Mouse (Mus musculus) retina, postnatal 1 day (tissue): ENCODE results near the gene Asrgl1.
"Not testable (repeated sequence)": the region's sequence is repeated elsewhere in the genome, so short reads cannot be mapped to it uniquely, and the experiment has no call there.

ENCODE experiments used
- DNase-seq: peaks from one replicate; pipeline ENCODE4 v3.0.0-alpha.2; 2012

Asrgl1 gene

DNA sequence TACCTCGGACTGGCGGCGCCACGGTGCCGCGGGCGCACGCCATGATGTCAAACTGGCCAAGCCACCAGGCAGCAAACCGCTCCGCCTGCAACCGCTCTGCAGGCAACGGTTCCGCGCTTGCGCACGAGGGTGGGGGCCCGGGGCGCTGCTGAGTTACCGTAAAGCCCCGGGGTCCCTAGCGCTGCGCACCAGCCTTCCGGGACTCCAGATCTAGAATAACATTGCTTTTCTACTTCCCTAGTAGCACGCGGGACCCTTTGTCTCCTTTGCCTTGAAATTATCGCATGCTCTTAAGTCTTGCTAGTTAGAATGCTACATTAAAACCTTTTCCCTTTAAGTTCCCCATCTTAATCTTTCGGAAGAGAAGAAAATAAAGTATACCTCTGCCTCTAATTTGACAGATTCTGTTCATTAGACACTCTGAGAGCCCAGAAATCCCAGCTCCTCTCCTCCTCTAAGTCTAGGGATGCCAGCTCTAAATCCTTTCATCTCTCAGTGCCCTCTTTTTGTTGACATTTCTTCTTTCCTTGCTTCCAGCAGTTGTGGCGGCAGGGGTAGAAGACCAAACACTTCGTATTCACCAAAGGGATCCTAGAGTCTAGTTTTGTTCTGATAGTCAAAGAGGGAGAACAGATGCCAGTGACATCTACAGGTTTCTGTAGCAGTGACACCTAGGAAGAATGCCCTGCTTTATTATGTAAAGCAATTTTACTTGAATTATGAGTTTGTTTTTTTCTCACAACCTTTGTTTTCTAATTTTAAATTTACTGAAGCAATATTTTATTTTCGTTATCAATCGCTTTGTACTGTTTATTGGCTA, at the start of gene Asrgl1:
TSS of gene Asrgl1 (minus strand) at position 125 of the 820 bp plus-strand sequence.
- DNase-seq: peak; percentile 94

DNA sequence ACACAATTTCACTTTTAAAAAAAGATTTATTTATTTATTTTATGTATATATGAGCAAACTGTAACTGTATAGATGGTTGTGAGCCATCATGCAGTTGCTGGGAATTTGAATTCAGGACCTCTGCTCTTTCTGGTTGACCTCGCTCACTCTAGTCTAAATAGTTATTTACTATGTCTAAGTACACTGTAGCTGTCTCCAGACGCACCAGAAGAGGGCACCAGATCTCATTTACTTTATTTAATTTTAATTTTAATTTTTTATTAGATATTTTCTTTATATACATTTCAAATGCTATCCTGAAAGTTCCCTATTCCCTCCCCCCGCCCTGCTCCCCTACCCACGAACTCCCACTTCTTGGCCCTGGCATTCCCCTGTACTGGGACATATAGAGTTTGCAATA, 10.8 kb upstream of the Asrgl1 start:
- DNase-seq: no peak

DNA sequence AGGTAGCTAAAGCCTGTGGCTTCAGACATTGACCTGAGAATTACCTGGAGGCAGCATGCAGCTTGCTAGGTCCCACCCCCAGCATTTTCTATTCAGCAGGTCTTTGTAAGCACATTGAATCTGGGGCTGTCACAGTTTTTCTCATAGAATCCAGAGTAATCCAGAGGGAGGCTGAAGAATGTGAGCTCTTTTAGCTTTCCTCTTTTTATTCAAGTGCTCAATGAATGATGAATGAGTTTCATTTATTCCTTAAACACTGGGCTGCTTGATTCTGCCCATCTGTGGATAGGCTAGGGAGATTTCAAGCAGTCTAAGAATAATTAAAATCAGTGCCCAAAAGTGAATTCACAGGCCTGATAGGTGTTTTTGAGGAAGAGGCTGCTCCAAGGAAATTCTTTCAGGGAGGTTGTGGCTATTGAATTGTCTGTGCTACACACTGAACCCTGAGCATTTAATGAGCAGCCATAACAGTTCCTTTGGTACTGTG, 8.2 kb upstream of the Asrgl1 start:
- DNase-seq: no peak

- DNase-seq: no peak
Measured at GRCm38 (mm10) chr19:9143230-9143629, 7.8 kb upstream of the Asrgl1 start.

- DNase-seq: not testable (repeated sequence)
Measured at GRCm38 (mm10) chr19:9140361-9140760, 4.9 kb upstream of the Asrgl1 start.

DNA sequence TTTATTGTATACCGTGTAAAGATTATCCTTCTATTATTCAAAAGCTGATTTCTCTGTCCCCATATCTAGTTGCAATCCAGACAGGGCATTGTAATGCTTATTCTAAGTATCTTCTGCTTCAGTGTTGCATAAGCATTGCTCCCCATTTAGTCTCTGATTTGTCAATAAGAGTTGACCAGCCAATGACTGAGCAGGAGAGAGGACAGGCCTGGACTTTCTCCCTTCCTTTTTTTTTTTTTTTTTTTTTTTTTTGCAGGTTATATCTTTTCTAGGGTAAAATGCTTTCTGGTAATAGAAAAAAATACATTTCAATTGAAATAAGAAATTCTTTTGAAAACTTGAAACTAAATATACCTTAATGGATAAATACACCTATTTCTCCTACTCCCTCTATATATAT, 1.7 kb upstream of the Asrgl1 start:
- no peak for DNase-seq

- DNase-seq: peak; percentile 49
Measured at GRCm38 (mm10) chr19:9134746-9135511, 507 bp downstream of the Asrgl1 start.

DNA sequence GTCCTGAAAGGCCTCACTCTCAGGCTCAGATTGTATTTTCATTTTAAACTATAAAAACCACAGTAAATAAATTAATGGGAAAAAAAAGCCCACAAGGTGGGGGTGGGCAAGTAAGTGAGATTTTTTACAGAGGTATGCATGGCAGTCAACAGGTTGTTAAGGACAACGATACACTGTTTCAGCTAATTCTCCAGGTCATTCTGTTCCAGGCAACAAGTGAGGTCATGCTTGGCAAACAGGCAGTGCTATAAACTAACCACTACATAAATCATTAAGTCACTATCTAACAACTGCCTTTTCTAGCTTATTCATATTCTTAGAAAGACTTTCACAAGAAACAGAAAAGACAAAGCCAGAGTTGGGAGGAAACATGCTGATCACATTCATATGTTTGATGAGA, 5.4 kb downstream of the Asrgl1 start:
- DNase-seq: no peak

- no peak for DNase-seq
Measured at GRCm38 (mm10) chr19:9128499-9129194, 6.8 kb downstream of the Asrgl1 start.

DNA sequence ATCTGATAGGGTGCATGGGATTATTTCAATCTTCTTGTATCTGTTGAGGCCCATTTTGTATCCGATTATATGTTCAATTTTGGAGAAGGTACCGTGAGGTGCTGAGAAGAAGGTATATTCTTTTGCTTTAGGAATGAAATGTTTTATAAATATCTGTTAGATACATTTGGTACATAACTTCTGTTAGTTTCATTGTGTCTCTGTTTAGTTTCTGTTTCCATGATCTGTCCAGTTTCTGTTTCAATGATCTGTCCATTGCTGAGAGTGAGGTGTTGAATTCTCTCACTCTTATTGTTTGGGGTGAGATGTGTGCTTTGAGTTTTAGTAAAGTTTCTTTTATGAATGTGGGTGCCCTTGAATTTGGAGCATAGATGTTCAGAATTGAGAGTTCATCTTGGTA, 11.4 kb downstream of the Asrgl1 start:
- DNase-seq: not testable (repeated sequence)

DNA sequence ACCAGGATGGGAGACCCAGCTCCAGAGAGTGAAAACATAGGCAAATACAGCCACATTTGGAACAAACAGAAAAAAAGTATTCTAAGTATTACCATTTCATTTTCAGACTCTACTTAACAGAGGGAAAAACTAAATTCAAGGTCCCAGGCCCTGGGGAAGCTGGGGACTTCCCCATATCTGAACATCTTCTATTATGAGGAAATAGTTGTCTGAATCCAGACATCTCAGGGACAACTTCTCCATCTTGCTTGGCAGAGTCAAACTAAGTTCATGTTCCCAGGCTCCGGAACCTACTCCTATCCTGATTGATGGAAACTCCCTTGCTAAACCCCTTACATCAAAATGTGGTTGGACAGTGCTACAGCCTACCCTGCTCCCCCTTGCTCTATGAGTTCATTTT, 13.0 kb downstream of the Asrgl1 start:
- DNase-seq: no peak

GRCm38 (mm10) chr19:9119655-9120425, 15.6 kb downstream of the Asrgl1 start:
- DNase-seq: no peak

DNA sequence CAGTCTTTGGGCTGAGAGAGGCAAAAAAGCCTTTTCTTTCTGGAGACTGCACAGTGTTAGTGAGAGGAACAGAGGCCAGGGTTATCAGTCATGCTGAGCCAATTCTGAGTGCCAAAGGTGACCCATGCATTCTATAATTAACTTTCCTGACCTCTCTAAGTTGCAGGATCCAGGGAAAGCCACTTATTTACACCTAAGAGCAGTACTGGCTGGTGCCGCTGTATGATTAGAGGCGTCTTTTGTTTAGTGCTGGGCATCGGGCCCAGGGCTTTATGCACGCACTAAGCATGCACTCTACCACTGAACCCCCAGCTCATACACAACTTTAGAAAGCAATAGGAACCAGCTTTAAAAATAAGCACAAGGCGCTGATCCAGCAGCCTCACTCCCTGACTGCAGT, 18.2 kb downstream of the Asrgl1 start:
- no peak for DNase-seq

GRCm38 (mm10) chr19:9116268-9116667, 19.2 kb downstream of the Asrgl1 start:
- DNase-seq: no peak

- no peak for DNase-seq
Measured at GRCm38 (mm10) chr19:9112043-9112442, 23.4 kb downstream of the Asrgl1 start.

DNA sequence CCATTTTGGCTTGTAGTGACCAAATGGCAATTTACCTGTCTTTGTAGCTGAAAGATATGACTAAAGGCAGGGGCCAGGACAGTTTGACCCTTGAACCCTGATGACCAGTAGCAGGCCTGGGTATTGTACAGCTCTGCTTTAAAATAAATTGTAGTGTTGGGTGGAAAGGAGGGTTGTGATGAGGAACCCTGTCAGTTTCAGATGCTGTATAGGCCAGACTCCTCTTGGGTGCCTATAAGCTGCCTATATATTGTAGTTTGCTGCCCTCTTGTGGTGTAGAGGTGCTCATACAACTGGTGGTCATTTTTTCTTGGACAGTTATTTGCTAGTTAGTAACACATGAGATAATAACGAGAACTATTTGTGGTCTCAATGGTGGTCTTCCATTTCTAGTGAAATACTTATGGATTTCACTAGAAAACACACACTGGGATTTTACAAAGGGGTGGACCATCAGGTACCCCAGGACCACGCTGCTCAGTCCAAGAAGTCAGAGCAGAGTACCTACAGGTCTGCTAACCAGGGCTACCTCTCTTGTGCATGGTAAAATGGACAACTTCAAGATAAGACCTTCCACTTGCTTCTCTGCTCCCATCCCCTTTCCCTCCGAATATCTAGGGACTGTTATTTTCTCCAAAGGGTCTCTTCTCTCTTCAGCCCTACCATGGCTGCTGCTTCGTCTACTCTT, 25.1 kb downstream of the Asrgl1 start:
- DNase-seq: peak; percentile 84

GRCm38 (mm10) chr19:9108536-9108935, 26.9 kb downstream of the Asrgl1 start:
- no peak for DNase-seq

GRCm38 (mm10) chr19:9107379-9107755, 28.1 kb downstream of the Asrgl1 start:
- DNase-seq: no peak

DNA sequence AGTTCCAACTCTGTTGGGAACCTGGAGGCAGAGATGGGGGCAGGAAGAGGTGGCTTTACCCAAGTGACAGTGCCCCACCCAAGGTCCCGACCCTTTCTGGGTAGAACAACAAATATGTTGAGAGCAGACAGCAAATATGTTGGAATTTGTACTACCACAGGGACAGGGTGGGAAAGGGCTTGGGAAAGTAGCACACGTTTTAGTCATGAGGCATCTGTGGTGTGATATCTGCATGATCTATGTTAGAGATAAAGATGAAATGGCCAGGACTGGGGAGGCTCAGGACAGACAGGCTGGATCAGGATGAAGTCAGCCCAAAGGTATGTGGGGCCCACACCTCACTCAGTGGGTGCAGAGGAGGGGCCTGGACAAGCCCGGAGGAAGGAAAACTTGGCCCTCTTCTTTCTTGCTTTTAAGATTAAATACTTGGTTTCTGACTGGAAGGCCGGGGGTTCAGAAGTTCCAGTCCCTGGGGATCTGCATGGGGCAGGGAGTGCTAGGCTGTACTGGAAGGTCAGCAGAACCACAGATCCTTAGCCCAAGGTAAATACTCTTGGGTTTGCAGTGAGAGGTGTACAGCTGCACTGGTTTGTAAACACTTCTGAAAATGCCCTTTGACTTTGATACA, 28.6 kb downstream of the Asrgl1 start:
- DNase-seq: no peak

- DNase-seq: no peak
Measured at GRCm38 (mm10) chr19:9106096-9106495, 29.3 kb downstream of the Asrgl1 start.

GRCm38 (mm10) chr19:9105101-9105685, 30.2 kb downstream of the Asrgl1 start:
- no peak for DNase-seq
